Mouse (Mus musculus) stomach, postnatal 0 days (tissue): Measurements from ENCODE around the gene Man2a1. TPM values are rescaled to one million over a fixed set of nuclear protein-coding genes. Genes with fewer than 3 reads are reported as not detected.

Experiments used
- ATAC-seq: fragments of 200-750 bp; cut with Nextera tagmentation; 2 replicates; pipeline ENCODE4 v1.8.0; 2017; ENCODE audit not compliant: low FRiP score, low TSS enrichment
- DNase-seq: peaks from one replicate; pipeline ENCODE4 v3.0.0-alpha.2; 2016; ENCODE audit warnings: low spot score
- H3K27ac ChIP-seq: fragments of 300-500 bp; sonication (generic); replicated peaks from 2 replicates; pipeline ENCODE4 v1.5.1; 2014; ENCODE audit warnings: mild to moderate bottlenecking, control low read depth
- H3K27me3 ChIP-seq: fragments of 300-500 bp; sonication (generic); 2 replicates; pipeline ENCODE4 v1.6.1; 2014; ENCODE audit warnings: low read length; ENCODE audit not compliant: control insufficient read depth, insufficient read depth
- H3K36me3 ChIP-seq: fragments of 300-500 bp; sonication (generic); 2 replicates; pipeline ENCODE4 v1.6.1; 2014; ENCODE audit warnings: low read length, mixed read lengths; ENCODE audit not compliant: control insufficient read depth, insufficient read depth
- H3K4me1 ChIP-seq: fragments of 300-500 bp; sonication (generic); replicated peaks from 2 replicates; pipeline ENCODE4 v1.6.1; 2014; ENCODE audit warnings: antibody characterized with exemption; ENCODE audit not compliant: control insufficient read depth, insufficient read depth
- H3K4me2 ChIP-seq: fragments of 300-500 bp; sonication (generic); replicated peaks from 2 replicates; pipeline ENCODE4 v1.6.1; 2014; ENCODE audit warnings: low read depth, mild to moderate bottlenecking, control low read depth, moderate library complexity
- H3K4me3 ChIP-seq: fragments of 300-500 bp; sonication (generic); 2 replicates; pipeline ENCODE4 v1.5.1; 2014; ENCODE audit warnings: low read depth, low read length, control low read depth
- H3K9ac ChIP-seq: fragments of 300-500 bp; sonication (generic); 2 replicates; pipeline ENCODE4 v1.6.1; 2014; ENCODE audit warnings: mild to moderate bottlenecking, low read length, control low read depth, mixed read lengths
- H3K9me3 ChIP-seq: fragments of 300-500 bp; sonication (generic); 2 replicates; pipeline ENCODE4 v1.6.1; 2016; ENCODE audit warnings: low read length; ENCODE audit not compliant: control insufficient read depth
- CTCF ChIP-seq: IDR thresholded peaks from 2 replicates; pipeline ENCODE4 v1.5.1; 2016; ENCODE audit warnings: antibody characterized with exemption, low read depth, mild to moderate bottlenecking, moderate library complexity
- EP300 ChIP-seq: optimal IDR thresholded peaks from 2 replicates; pipeline ENCODE3; 2016; ENCODE audit warnings: antibody characterized with exemption
- WGBS: fragments of 180-500 bp; shearing (Covaris S2); extraction: QIAGEN DNeasy Blood & Tissue Kit; methylation state at CpG from one replicate; pipeline ENCODE4 v1.1.7; 2014; 5-methylcytosine and 5-hydroxymethylcytosine counted together
- polyA plus RNA-seq: library from polyadenylated mRNA; unstranded; fragments of >200 nt; fragmentation: Nextera tagmentation; extraction: Ambion mirVana; gene quantifications from 2 replicates; pipeline ENCODE4 v1.2.1, GENCODE M21; 2015

Man2a1 gene
- polyA plus RNA-seq, 1 experiment from 2014 or later: 9.3 TPM

- Histone ChIP-seq H3K4me1 (peaks cover 5% of the 10 kb centered on the region; the same call in 1 of the 2 replicates), H3K9ac (no peak overlapping the region), H3K27me3 (no peaks in the 10 kb centered on the region), H3K27ac (no peak overlapping the region), H3K9me3 (0 out of 2 replicates have a peak, but pooled peaks cover 4% of the 10 kb centered on the region), H3K4me3 (no peak overlapping the region), H3K36me3 (peaks cover 4% of the 10 kb centered on the region; the same call in 1 of the 2 replicates), H3K4me2 (no peak overlapping the region)
- 26% methylated on average over 10 of the region's 10 CpGs for WGBS
- DNase-seq (peak; percentile 42), ATAC-seq (peak; percentile 57; the same call in 1 of the 2 replicates)
- TF ChIP-seq EP300: no peak
- no peak for TF ChIP-seq CTCF
These were observed 76.4 kb downstream of the Man2a1 start for GRCm38 (mm10) chr17:64676735-64677469.

- no peak for DNase-seq
- TF ChIP-seq EP300 (no peak), CTCF (no peak)
- 87% methylated on average over 3 of the region's 3 CpGs for WGBS
- no peak overlapping the region for H3K4me3 ChIP-seq
- ATAC-seq: no peak
- H3K9ac ChIP-seq: no peak overlapping the region
- H3K36me3 ChIP-seq: no peaks in the 10 kb centered on the region
- H3K9me3 ChIP-seq: no peaks in the 10 kb centered on the region
- H3K27ac ChIP-seq: no peak overlapping the region
- peaks cover 5% of the 10 kb centered on the region; the same call in 1 of the 2 replicates for H3K4me1 ChIP-seq
- no peak overlapping the region for H3K4me2 ChIP-seq
- H3K27me3 ChIP-seq: no peaks in the 10 kb centered on the region
These were observed 80.9 kb downstream of the Man2a1 start for GRCm38 (mm10) chr17:64681461-64681860.

- Histone ChIP-seq H3K36me3 (no peaks in the 10 kb centered on the region), H3K4me2 (no peak overlapping the region), H3K9ac (no peak overlapping the region), H3K27me3 (no peaks in the 10 kb centered on the region), H3K27ac (no peak overlapping the region), H3K9me3 (no peaks in the 10 kb centered on the region), H3K4me1 (peaks cover 5% of the 10 kb centered on the region; the same call in 1 of the 2 replicates), H3K4me3 (no peak overlapping the region)
- ATAC-seq (peak; percentile 81), DNase-seq (peak; percentile 77)
- 12% methylated on average over 2 of the region's 2 CpGs for WGBS
- no peak for TF ChIP-seq EP300
- TF ChIP-seq CTCF: no peak
These were observed 81.4 kb downstream of the Man2a1 start for GRCm38 (mm10) chr17:64681927-64682326.

GRCm38 (mm10) chr17:64684088-64684487 lies 83.6 kb downstream of the Man2a1 start:
- no peak for ATAC-seq
- H3K27ac ChIP-seq: no peak overlapping the region

GRCm38 (mm10) chr17:64685216-64685903 lies 84.8 kb downstream of the Man2a1 start:
- WGBS: 84% methylated on average over 6 of the region's 6 CpGs
- DNase-seq: no peak

More at GRCm38 (mm10) chr17:64684088-64684487, 83.6 kb downstream of the Man2a1 start:
- Histone ChIP-seq H3K4me1 (no peaks in the 10 kb centered on the region), H3K27me3 (no peaks in the 10 kb centered on the region), H3K4me3 (no peak overlapping the region), H3K36me3 (no peaks in the 10 kb centered on the region), H3K9me3 (no peaks in the 10 kb centered on the region), H3K9ac (no peak overlapping the region), H3K4me2 (no peak overlapping the region)
- TF ChIP-seq EP300 (no peak), CTCF (no peak)
- 91% methylated on average over 4 of the region's 4 CpGs for WGBS
- DNase-seq: no peak

More at GRCm38 (mm10) chr17:64685216-64685903, 84.8 kb downstream of the Man2a1 start:
- H3K27ac ChIP-seq: no peak overlapping the region
- H3K9me3 ChIP-seq: 0 out of 2 replicates have a peak, but pooled peaks cover 4% of the 10 kb centered on the region
- H3K4me2 ChIP-seq: no peak overlapping the region
- no peak for ATAC-seq
- no peak overlapping the region for H3K4me3 ChIP-seq
- H3K4me1 ChIP-seq: no peaks in the 10 kb centered on the region
- H3K36me3 ChIP-seq: peaks cover 6% of the 10 kb centered on the region
- TF ChIP-seq CTCF (no peak), EP300 (no peak)
- no peaks in the 10 kb centered on the region for H3K27me3 ChIP-seq
- H3K9ac ChIP-seq: no peak overlapping the region
